Mouse (Mus musculus) granulocyte monocyte progenitor cell, adult 5-6 weeks (primary cell): ENCODE results near the gene Rab5b. TPM values are rescaled to one million over a fixed set of nuclear protein-coding genes. Genes with fewer than 3 reads are reported as not detected.
"Not testable (repeated sequence)": the region's sequence is repeated elsewhere in the genome, so short reads cannot be mapped to it uniquely, and the experiment has no call there.

Experiments used
- ATAC-seq: replicated peaks from 2 replicates; pipeline ENCODE4 v1.8.0; 2016; ENCODE audit warnings: mild to moderate bottlenecking, moderate TSS enrichment, inconsistent platforms; ENCODE audit not compliant: poor library complexity, severe bottlenecking
- total RNA-seq, 2 experiments: library from RNA; stranded (forward) in 1 of 2; stranded (reverse) in 1 of 2; fragments of 200-712, 200-1000 nt in 1 of 2; fragments of >200 nt in 1 of 2; fragmentation: Nextera tagmentation in 1 of 2; gene quantifications; 2 replicates each; pipeline ENCODE4 v1.2.3; 2014 to 2017

The Rab5b gene
- 43.7 and 43.8 TPM in 2 replicates for total RNA-seq (2014; fragmentation: Nextera tagmentation)
- 45.7 and 58.0 TPM in 2 replicates for total RNA-seq (2017)

DNA sequence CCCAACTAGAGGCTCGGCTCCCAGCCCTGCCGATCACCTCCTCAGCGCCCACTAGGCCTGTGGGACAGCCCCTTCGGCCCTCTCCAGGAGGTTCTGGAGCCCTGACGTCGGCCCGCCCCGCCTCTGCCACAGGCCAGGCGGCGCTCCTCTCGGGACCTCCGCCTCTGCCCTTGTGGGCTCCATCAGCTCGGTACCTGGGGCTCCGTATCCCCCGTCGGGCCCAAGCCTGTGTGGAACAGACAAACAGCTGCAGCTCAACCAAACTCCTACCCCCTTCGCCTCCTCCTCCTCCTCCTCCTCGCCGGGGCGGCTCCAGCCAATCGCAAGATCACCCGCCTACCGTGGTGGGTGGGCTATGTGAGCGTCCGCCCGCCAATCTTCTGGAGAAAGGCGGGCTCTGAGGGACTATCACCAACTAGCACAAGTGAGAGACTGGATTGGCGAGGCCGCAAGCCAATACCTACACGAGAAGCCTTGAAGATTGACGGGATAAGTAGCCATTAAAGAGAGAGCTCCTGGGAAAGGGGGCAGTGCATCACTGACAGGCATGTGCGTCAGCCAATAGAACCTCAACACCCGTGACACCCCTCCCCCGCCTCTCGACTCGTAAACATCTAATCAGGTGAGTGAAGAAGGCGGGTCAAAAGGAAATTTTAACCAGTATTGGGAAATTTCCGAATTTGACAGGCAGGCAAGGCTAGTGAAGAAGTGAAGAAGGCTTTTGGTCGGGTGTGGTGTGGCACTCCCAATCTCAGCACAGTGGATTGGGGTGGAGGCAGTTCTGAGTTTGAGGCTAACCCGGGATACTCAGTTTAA, at the start of gene Rab5b:
TSS of gene Rab5b (minus strand) at position 273 of the 816 bp plus-strand sequence.
- ATAC-seq, result peak; percentile 86

DNA sequence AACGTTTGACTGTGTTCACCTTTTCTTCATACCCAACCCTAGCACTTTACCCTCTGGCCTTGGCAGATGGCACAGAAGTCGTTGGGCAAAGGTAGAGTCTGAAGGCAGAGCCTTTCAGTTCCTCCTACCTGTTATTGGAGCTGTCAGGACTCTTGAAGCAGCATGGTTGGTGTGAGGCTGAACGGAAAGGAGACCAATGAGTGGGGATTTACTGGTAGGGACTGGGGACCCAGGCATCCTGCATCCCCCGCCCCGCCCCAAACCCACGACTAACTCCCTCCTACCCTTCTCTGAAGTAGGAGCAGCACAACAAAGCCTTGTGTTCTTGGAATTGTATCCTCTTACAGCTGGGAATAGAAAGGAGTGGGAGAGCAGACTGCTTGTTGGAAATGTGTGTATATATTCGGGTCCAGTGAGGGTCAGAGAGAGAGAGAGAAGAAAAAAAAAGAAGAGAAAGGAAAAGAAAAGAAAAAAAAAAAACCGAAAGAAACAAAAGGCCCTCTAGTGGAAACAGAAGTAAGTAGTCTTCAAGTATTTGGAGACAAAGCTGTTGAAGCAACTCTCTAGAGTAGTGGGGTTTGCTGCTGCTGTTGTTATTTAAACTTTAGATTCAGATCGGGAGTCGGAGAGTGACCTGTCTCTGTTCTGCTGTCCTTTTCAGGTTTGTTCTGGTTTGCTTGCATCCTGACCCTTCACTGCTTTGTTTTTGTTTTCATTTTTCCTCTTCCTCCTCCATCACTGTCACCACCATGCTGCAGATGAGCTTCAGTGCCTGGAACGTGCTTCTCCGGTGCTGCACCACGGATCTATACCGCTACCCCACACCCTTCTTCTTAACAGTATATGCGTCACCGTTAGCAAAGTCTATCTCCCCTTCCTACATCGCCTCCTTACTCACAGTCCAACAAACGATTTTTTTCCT, 48.9 kb upstream of the Rab5b start, which contains the start of gene Dgka:
TSS of gene Dgka (minus strand) at position 176 of the 922 bp plus-strand sequence.
- ATAC-seq, result no peak

DNA sequence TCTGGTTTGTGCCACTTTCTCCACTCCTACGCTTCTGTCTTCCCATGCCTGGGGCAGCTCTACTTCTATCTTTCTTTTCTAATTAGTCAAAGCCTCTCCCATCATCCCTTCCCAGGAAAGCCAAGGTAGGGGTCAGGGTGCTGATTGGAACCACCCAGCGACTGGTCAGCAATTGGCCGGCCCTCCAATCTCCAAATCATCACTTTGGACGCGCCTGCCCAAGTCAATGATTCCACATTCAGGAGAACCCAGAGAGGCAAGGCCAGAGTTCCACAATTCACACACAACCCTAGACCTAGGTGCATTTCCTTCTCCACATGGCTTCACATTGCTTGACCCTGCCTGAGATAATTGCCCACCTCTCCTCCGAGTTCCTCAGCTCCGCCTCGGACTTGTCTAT, 48.1 kb upstream of the Rab5b start:
- no peak for ATAC-seq

DNA sequence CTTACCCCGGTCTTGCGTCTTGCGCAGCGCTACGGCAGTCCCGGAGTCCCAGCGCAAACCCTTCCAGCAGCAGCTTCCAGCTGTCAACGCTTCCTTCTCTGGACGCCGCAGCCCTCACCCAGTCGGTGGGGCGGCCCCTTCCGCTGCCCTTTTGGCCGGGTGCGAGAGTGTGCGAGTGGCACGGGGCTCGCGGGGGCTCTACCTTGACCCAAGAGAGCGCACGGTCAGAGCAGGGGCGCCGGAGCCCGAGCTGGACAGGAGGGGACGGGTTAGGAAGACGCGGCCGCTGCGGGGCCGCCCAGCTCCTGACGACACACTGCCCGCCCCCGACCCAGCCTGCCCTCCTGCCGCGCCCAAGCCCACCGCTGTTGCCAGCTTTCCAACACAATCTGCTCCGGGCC, 47.7 kb upstream of the Rab5b start:
- peak; percentile 15 for ATAC-seq

DNA sequence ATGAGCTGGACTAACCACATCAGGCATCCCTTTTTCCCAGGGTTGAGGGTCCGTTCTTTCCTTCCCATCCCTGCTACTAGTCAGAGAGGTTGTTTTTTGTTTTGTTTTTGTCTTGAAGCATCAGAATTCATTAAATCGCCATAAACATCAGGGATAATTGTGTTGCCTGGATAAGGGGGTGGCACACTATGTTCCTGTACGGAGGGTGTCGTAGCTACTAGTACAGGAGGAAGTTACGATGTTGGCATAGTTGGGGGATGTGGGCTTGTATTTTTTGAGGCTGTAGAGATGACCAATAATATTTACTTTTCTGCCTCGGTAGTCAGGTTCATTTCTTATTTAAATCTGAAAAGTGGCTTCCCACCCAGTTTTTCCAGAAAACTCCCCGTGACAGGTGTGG, 47.2 kb upstream of the Rab5b start:
- ATAC-seq, result no peak

DNA sequence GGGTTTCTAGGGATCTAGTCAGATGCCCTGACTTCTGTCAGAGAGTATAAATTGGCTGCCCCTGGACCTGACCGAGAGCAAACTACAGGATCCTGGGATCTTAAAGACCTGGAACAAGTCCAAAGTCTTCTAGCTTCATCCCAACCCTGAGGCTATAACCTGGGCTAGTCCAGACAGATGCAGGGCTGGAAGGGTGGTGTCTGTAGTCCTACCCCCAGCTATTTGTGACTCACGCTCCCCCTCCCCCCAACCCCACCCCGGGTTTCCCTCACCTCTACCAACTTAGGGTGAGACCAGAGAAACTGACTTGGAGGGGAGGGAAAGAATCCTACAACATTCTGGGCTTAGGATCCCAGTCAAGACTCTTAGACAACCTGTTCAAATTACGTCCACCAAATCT, 46.6 kb upstream of the Rab5b start:
- no peak for ATAC-seq

DNA sequence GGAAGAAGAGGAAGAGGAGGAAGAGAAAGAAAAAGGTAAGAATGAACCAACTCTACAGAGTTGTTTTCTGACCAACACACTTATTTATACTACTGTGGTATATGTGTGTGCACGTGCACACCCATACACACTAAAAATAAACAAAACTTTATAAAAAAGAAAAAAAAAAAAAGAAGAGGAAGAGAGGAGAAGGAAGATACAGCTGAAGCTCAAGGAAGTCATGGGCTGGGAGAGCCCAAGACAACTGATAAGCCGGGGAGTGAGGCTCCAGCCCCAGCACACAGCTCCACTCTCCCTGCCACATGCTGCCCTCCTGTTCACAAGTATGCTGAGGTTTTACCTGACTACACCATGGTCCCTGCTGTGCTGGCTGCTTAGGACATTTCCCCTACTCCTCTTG, 44.2 kb upstream of the Rab5b start:
- ATAC-seq, result no peak

DNA sequence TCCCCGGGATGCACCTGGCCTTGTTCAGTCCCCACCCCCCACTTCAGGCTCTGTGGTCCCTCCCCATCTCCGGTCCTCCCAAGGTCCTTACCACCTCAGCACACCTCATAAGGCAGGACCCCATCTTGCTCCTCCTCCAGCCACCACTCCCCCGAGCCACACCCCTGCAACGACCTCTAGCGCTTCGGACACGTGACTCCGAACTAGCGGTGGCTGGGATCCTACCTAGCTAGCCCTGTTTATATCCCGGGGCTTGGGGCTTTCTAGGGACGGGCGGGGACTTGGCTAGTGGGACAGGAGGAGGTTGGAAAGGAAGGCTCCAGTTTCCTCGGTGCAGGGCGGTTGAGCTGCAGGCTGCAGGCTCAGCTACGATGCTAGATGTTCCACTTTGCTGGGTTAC, 41.4 kb upstream of the Rab5b start:
- ATAC-seq, result no peak

DNA sequence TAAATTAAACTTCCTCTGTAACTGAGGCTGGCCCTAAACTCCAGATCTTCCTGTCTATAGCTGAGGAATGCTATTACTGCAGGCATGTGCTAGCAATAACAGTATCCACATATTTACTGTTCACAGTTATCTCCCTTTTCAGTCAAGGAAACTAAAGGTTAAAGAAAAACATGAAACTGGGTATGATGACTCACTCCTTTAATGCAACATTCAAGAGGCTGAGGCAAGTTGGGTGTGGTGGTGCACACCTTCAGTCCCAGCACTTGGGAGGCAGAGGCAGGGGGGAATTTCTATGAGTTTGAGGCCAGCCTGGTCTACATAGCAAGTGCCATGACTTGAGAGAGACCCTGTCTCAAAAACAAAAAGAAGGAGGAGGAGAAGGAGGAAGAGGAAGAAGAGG, 35.9 kb upstream of the Rab5b start:
- no peak for ATAC-seq

DNA sequence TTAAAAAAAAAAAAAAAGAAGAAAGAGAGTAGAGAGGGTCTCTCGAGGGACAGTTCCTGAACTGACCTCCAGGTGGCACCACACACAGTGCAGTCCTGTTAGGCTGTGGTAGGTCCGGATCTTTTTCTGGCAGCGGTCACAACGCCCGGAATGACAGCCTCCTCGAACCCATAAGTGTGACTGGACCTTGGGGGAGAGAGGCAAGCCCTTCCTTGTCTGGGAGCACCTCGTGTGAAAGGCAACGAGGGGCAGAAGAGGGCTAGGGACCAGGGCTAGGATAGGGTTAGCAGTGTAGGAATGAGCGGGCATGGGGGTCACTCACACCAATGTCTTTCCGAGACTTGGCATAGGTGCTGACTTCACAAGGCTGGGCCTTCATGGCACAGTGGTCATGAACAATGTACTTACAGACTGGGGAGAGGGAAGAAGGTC, 35.0 kb upstream of the Rab5b start:
- peak; percentile 94 for ATAC-seq

DNA sequence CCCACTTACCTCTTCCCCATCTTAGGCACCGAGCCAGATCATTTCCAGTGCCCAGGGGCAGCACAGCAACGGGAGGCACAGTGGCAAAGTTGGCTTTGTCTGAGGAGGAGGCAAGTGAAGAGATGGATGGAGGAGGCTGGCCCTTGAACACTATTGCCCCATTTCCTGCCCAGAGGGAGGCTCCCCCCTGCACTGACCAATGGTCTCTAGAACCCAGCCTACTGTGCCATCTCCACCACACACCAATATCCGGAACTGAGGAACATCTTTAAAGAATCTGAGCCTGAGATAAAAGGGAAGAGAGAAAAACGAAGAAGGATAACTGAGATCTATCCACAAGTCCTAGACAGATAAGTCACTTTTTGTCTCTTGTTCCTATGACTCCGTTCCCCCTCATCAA, 32.0 kb upstream of the Rab5b start:
- ATAC-seq, result peak; percentile 87

DNA sequence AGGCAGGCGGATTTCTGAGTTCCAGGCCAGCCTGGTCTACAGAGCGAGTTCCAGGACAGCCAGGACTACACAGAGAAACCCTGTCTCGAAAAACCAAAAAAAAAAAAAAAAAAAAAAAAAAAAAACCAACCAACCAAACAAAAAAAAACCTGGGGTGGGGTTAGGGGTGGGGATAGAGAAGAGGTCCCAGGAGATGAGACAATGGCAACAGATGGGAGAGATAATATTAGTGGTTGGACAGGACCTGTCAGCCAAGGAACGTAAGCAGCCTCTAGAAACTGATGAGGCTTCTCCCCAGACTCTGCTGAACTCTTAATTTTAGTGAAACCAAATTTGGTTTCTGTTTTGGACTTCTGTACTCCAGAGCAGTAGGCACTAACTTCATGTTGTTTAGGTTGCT, 29.4 kb upstream of the Rab5b start:
- not testable (repeated sequence) for ATAC-seq

DNA sequence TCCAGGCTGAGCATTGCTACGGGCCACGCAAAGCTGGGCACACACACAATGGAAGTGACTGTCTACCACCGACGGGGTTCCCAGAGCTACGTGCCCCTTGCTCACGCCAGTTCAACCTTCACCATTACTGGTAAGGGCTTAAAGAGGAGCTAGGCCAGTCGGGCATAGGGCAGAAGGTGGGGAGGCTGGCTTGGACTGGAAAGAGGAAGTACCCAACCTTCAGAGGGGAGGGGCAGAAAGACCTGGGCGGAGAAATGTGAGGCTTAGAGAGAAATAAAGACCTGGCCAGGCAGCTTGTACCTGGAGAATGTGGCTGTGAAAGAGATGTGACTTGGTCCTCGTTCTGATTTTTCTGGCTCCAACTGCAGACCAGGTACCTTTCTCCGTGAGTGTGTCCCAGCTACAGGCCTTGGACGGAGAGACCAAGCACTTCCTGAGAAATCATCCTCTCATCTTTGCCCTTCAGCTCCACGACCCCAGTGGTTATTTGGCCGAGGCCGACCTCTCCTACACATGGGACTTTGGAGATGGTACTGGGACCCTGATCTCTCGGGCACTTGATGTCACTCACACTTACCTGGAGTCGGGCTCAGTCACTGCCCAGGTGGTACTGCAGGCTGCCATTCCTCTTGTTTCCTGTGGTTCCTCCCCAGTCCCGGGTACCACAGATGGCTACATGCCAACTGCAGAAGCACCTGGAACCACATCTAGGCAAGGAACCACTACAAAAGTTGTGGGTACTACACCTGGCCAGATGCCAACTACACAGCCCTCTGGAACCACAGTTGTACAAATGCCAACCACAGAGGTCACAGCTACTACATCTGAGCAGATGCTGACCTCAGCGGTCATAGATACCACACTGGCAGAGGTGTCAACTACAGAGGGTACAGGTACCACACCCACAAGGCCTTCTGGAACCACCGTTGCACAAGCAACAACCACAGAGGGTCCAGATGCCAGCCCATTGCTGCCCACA, 19.8 kb upstream of the Rab5b start:
- ATAC-seq, result peak; percentile 96

DNA sequence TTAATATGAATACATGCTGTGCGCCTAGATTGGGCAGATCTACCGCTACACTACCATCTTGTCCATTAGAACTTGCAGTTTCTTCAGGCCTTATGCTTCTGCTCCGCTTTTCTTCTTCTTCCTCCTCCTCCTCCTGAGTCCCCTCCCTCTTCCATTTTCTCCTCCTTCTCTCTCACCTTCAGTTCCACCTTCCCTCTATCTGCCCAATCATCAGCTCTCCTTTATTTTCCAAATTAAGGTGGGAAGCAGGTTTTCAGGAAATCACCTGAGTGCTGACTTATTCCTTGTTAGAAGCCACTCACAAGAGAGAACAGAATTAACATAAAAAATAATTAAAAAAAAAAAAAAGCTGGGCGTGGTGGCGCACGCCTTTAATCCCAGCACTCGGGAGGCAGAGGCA, 15.3 kb upstream of the Rab5b start:
- not testable (repeated sequence) for ATAC-seq

DNA sequence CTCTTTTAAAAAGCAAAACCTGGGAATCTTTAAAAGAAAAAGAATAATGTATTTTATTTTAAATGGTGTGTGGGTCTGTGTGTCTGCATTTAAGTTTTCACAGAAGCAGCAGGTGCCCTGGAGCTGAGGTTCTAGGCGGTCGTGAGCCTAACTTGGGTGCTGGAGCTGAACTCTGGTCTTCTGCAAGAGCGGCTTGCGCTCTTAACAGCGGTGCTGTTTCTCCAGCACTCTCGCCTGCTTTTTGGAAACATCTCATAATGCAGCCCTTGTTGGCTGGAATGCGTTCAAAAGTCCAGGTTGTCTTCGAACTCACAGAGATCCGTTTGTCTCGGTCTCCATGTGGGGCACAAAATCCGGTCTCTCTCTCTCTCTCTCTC, 9.2 kb upstream of the Rab5b start:
- ATAC-seq, result no peak

DNA sequence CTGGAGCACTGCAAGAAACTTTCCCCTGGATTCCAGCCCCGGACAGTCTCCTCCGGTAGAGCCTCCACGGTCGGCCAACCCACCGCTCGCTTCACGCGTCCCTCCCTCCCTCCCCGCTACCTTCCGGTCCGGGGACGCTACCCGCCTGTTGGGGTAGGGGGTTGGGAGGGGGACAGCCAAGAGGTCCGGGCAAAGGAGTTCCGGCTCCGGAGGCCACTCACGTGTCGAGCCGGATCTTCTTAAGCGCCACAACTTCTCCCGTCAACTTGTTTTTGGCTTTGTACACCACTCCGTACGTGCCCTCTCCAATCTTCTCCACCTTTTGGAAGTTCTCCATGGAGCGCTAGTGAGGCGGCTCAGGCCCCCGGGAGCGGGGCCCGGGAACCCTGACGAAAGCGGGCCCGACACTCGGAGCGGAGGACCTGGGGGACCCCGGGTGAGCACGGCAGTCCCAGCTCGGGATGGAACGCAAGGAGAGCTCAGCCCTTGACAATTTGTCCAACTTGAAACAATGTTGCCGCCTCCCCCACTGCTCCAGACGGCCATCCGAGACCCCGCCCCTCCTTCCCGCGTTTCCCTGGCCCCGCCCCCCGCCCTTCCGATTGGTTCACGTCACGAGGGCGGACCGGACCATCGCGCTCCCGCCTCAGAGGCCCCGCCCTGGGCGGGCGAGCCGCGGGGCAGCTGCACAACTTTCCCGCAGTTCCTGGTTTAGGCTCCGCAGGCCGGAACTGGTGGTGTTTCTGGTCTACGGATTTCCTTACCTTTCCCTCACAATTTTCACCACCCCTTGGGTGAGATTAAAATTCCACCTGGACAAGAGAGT, 8.6 kb upstream of the Rab5b start, which contains the start of gene Cdk2:
TSS of gene Cdk2 (minus strand) at position 541 of the 826 bp plus-strand sequence.
- peak; percentile 91 for ATAC-seq

DNA sequence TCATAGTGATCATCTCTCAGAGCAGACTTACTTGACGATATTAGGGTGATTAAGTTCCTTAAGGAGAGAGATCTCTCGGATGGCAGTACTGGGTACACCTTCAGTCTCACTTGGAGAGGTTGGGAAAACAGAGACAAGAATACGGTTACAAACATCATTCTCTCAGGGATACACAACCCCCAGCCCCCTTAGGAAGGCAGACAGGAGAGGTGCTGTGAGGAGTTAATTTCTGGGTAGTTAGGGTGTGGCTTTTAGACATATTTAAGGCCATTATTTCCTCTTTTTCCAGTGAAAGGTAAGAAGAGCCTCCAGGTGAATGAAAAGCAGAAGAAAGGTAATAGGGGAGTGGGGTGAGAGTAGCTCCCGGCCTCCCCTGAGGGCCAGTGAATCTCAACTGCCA, 7.8 kb upstream of the Rab5b start, which contains the start of gene Pmel:
TSS of gene Pmel (plus strand) at position 301 of the 400 bp plus-strand sequence.
- no peak for ATAC-seq

DNA sequence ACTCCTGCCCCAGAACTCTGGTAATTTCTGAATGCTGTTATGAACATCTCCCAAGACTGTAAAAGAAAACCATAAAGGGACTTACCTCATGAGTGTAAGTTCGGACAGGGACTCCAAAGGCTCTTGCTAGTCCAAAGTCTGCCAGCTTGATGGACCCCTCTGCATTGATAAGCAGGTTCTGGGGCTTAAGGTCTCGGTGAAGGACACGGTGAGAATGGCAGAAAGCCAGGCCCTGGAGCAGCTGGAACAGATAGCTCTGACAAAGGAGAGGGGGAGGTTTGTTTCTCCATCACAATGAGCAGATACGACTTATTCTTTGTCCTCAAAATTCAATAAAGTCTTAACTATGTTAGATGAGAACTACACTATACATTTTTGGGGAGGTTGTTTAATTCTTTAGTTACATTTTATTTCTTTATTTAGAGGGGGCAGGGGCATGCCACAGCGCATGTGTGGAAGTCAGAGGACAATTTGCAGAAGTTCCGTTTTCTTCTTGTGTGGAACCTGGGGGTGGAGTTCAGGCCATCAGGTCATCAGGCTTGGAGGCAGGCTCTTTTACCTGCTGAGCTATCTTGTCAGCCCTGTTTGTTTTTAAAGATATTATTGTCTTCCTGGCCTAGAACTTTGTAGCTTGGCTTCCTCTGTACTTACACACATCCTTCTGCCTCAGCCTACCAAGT, 6.4 kb upstream of the Rab5b start:
- peak; percentile 29 for ATAC-seq
